Mouse (Mus musculus) stomach, postnatal 0 days (tissue): ENCODE results near the gene Methig1.

Experiments used
- CTCF ChIP-seq: IDR thresholded peaks from 2 replicates; pipeline ENCODE4 v1.5.1; 2016; ENCODE audit warnings: antibody characterized with exemption, low read depth, mild to moderate bottlenecking, moderate library complexity
- EP300 ChIP-seq: optimal IDR thresholded peaks from 2 replicates; pipeline ENCODE3; 2016; ENCODE audit warnings: antibody characterized with exemption

DNA sequence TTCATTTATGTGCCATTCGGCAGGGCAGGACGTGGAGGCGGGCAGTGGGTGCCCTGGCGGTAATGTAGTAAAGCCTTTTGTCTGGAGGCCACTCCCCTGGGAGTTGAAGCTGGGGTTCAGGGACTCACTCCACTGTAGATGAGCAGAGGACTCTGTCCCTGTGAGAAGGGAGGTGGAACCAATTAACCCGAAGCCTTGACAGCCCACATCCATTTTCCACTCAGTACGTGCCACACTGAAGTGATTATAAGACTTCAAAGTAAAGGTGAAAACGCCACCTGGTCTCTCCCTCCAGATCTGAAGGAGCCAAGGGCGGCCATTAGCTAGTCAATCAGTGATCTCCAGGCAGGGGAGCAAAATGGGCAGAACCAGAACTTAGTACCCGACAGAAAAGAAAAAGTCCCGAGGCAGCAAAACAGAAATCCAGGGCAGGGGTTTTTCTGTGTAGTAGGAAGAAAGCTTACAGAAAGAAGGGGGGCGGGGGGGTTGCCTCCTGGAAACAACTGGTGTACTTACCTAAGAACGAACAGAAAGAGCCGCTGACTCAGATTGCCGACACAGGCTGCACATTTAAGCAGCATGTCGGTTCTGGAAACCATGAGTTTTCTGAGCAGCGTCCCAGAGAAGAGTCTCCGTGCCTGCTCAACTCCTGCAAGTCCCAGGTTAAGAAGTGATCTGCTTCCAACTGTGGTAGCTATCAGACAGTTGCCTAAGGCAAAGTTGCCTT, 71.6 kb downstream of the Methig1 start, which contains the start of gene Slc11a2:
- TF ChIP-seq CTCF (peak; percentile 1; the same call in 1 of the 2 replicates), EP300 (no peak)
